Mouse (Mus musculus) stomach, postnatal 0 days (tissue): ENCODE measurements at regions not wholly inside any gene's neighbourhood (a gene's known extent, or its start where the extent isn't known, plus 50 kb on each side); places are given as distances from the start of the nearest gene placed in this dataset.

Experiments used
- CTCF ChIP-seq: IDR thresholded peaks from 2 replicates; pipeline ENCODE4 v1.5.1; 2016; ENCODE audit warnings: antibody characterized with exemption, low read depth, mild to moderate bottlenecking, moderate library complexity
- EP300 ChIP-seq: optimal IDR thresholded peaks from 2 replicates; pipeline ENCODE3; 2016; ENCODE audit warnings: antibody characterized with exemption

DNA sequence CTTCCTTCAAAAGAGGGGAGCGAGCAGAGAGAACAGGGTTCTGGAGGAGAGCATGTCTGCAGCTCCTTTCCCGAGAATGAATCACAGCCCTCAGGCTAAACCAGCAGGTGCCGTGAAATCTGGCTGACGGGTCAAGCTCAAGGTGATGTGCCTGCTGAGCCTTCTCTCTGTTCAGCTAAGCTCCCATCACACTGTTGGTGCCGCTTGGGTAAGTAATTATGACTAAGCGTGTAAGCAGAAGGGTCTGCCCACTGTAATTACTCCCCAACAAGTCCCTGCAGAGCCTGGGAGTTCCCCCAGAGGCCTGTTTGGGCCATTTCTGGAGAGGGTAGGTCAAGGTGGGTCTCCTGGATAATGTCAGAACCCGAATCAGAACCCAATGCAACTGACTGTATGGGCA lies 139.5 kb upstream of the Irf2bp2 start:
- TF ChIP-seq CTCF (no peak), EP300 (no peak)
